Mouse (Mus musculus): Measurements from ENCODE around the gene S100a6. TPM values are rescaled to one million over a fixed set of nuclear protein-coding genes. Genes with fewer than 3 reads are reported as not detected.

Gene S100a6
- polyA plus RNA-seq (2016; fragmentation: Nextera tagmentation; extraction: Ambion mirVana): 23.8 and 28.5 TPM in 2 replicates

GRCm38 (mm10) chr3:90612728-90613291, at the start of gene S100a6:
Gene S100a6, plus strand, starts transcription at chr3:90612882.
- Histone ChIP-seq H3K4me3 (peak within 1 kb of the TSS; percentile 38), H3K9ac (replicated peaks) (no peak within 1 kb of the TSS), H3K36me3 (no peaks in the 10 kb centered on the region), H3K27me3 (peaks cover 20% of the 10 kb centered on the region), H3K9me3 (0 out of 2 replicates have a peak, but pooled peaks cover 3% of the 10 kb centered on the region), H3K4me1 (peaks cover 8% of the 10 kb centered on the region; the same call in 1 of the 2 replicates), H3K4me2 (replicated peaks) (peak within 1 kb of the TSS; percentile 70), H3K27ac (replicated peaks) (no peak within 1 kb of the TSS)
- ATAC-seq (ENCODE audit: low FRiP score, low read depth): peak; percentile 80
- under 1% methylated on average over 23 of the region's 23 CpGs for WGBS

GRCm38 (mm10) chr3:90574691-90575090, 38.0 kb upstream of the S100a6 start:
- 90% methylated on average over 5 of the region's 5 CpGs for WGBS
- no peak overlapping the region for H3K27ac ChIP-seq (replicated peaks)
- no peaks in the 10 kb centered on the region for H3K4me1 ChIP-seq
- no peak overlapping the region for H3K9ac ChIP-seq (replicated peaks)
- no peak overlapping the region for H3K4me2 ChIP-seq (replicated peaks)
- H3K36me3 ChIP-seq: no peaks in the 10 kb centered on the region
- ATAC-seq (ENCODE audit: low FRiP score, low read depth): no peak
- H3K4me3 ChIP-seq: no peak overlapping the region
- no peaks in the 10 kb centered on the region for H3K27me3 ChIP-seq
- no peaks in the 10 kb centered on the region for H3K9me3 ChIP-seq

- no peaks in the 10 kb centered on the region for H3K9me3 ChIP-seq
- WGBS: 84% methylated on average over 3 of the region's 3 CpGs
- no peak overlapping the region for H3K27ac ChIP-seq (replicated peaks)
- H3K4me3 ChIP-seq: no peak overlapping the region
- H3K27me3 ChIP-seq: no peaks in the 10 kb centered on the region
- H3K36me3 ChIP-seq: no peaks in the 10 kb centered on the region
- no peak overlapping the region for H3K4me2 ChIP-seq (replicated peaks)
- no peak for ATAC-seq (ENCODE audit: low FRiP score, low read depth)
- no peak overlapping the region for H3K9ac ChIP-seq (replicated peaks)
- H3K4me1 ChIP-seq: no peaks in the 10 kb centered on the region
These were observed 37.4 kb upstream of the S100a6 start for GRCm38 (mm10) chr3:90575320-90575719.

- H3K4me2 ChIP-seq (replicated peaks): no peak overlapping the region
- ATAC-seq (ENCODE audit: low FRiP score, low read depth): no peak
- H3K4me1 ChIP-seq: no peaks in the 10 kb centered on the region
- no peak overlapping the region for H3K4me3 ChIP-seq
- no peaks in the 10 kb centered on the region for H3K27me3 ChIP-seq
- 74% methylated on average over 10 of the region's 10 CpGs for WGBS
- no peak overlapping the region for H3K27ac ChIP-seq (replicated peaks)
- H3K36me3 ChIP-seq: no peaks in the 10 kb centered on the region
- no peaks in the 10 kb centered on the region for H3K9me3 ChIP-seq
- H3K9ac ChIP-seq (replicated peaks): no peak overlapping the region
These were observed 36.2 kb upstream of the S100a6 start for GRCm38 (mm10) chr3:90576351-90577001.

- ATAC-seq (ENCODE audit: low FRiP score, low read depth): no peak
- no peak overlapping the region for H3K4me2 ChIP-seq (replicated peaks)
- no peaks in the 10 kb centered on the region for H3K4me1 ChIP-seq
- no peaks in the 10 kb centered on the region for H3K36me3 ChIP-seq
- WGBS: 82% methylated on average over 7 of the region's 7 CpGs
- H3K27me3 ChIP-seq: no peaks in the 10 kb centered on the region
- no peak overlapping the region for H3K9ac ChIP-seq (replicated peaks)
- no peaks in the 10 kb centered on the region for H3K9me3 ChIP-seq
- no peak overlapping the region for H3K4me3 ChIP-seq
- H3K27ac ChIP-seq (replicated peaks): no peak overlapping the region
These were observed 33.2 kb upstream of the S100a6 start for GRCm38 (mm10) chr3:90579433-90579832.

GRCm38 (mm10) chr3:90581141-90581540, 31.5 kb upstream of the S100a6 start:
- H3K9me3 ChIP-seq: no peaks in the 10 kb centered on the region
- no peaks in the 10 kb centered on the region for H3K36me3 ChIP-seq
- no peak overlapping the region for H3K27ac ChIP-seq (replicated peaks)
- ATAC-seq (ENCODE audit: low FRiP score, low read depth): no peak
- no peak overlapping the region for H3K9ac ChIP-seq (replicated peaks)
- H3K4me3 ChIP-seq: no peak overlapping the region
- no peaks in the 10 kb centered on the region for H3K4me1 ChIP-seq
- WGBS: 93% methylated on average over 5 of the region's 5 CpGs
- no peak overlapping the region for H3K4me2 ChIP-seq (replicated peaks)
- H3K27me3 ChIP-seq: no peaks in the 10 kb centered on the region

- H3K9me3 ChIP-seq: no peaks in the 10 kb centered on the region
- WGBS: 94% methylated on average over 1 of the region's 1 CpGs
- no peak for ATAC-seq (ENCODE audit: low FRiP score, low read depth)
- no peaks in the 10 kb centered on the region for H3K4me1 ChIP-seq
- no peaks in the 10 kb centered on the region for H3K27me3 ChIP-seq
- H3K4me3 ChIP-seq: no peak overlapping the region
- H3K36me3 ChIP-seq: no peaks in the 10 kb centered on the region
- H3K9ac ChIP-seq (replicated peaks): no peak overlapping the region
- H3K27ac ChIP-seq (replicated peaks): no peak overlapping the region
- H3K4me2 ChIP-seq (replicated peaks): no peak overlapping the region
These were observed 30.5 kb upstream of the S100a6 start for GRCm38 (mm10) chr3:90582156-90582555.

GRCm38 (mm10) chr3:90582556-90582955, 30.1 kb upstream of the S100a6 start:
- Histone ChIP-seq H3K4me3 (no peak overlapping the region), H3K9ac (replicated peaks) (no peak overlapping the region), H3K4me2 (replicated peaks) (no peak overlapping the region), H3K9me3 (no peaks in the 10 kb centered on the region), H3K4me1 (no peaks in the 10 kb centered on the region), H3K36me3 (no peaks in the 10 kb centered on the region), H3K27ac (replicated peaks) (no peak overlapping the region), H3K27me3 (no peaks in the 10 kb centered on the region)
- ATAC-seq (ENCODE audit: low FRiP score, low read depth): no peak
- 86% methylated on average over 4 of the region's 4 CpGs for WGBS

- Histone ChIP-seq H3K4me2 (replicated peaks) (no peak overlapping the region), H3K9me3 (no peaks in the 10 kb centered on the region), H3K36me3 (no peaks in the 10 kb centered on the region), H3K27me3 (no peaks in the 10 kb centered on the region), H3K9ac (replicated peaks) (no peak overlapping the region), H3K27ac (replicated peaks) (no peak overlapping the region), H3K4me3 (no peak overlapping the region), H3K4me1 (no peaks in the 10 kb centered on the region)
- ATAC-seq (ENCODE audit: low FRiP score, low read depth): no peak
- 51% methylated on average over 3 of the region's 3 CpGs for WGBS
These were observed 28.8 kb upstream of the S100a6 start for GRCm38 (mm10) chr3:90583893-90584292.

- WGBS: 31% methylated on average over 5 of the region's 5 CpGs
- no peak; the same call in 1 of the 2 replicates for ATAC-seq (ENCODE audit: low FRiP score, low read depth)
- H3K27ac ChIP-seq (replicated peaks): no peak overlapping the region
- no peak overlapping the region for H3K9ac ChIP-seq (replicated peaks)
- H3K4me1 ChIP-seq: no peaks in the 10 kb centered on the region
- H3K4me2 ChIP-seq (replicated peaks): no peak overlapping the region
- H3K27me3 ChIP-seq: no peaks in the 10 kb centered on the region
- H3K36me3 ChIP-seq: no peaks in the 10 kb centered on the region
- no peak overlapping the region for H3K4me3 ChIP-seq
- H3K9me3 ChIP-seq: no peaks in the 10 kb centered on the region
These were observed 27.1 kb upstream of the S100a6 start for GRCm38 (mm10) chr3:90585595-90585994.

- WGBS: 86% methylated on average over 15 of the region's 15 CpGs
- Histone ChIP-seq H3K9ac (replicated peaks) (no peak overlapping the region), H3K4me3 (no peak overlapping the region), H3K4me2 (replicated peaks) (no peak overlapping the region), H3K9me3 (no peaks in the 10 kb centered on the region), H3K27ac (replicated peaks) (no peak overlapping the region), H3K36me3 (no peaks in the 10 kb centered on the region), H3K4me1 (no peaks in the 10 kb centered on the region), H3K27me3 (no peaks in the 10 kb centered on the region)
- ATAC-seq (ENCODE audit: low FRiP score, low read depth): no peak
These were observed 26.6 kb upstream of the S100a6 start for GRCm38 (mm10) chr3:90586016-90586643.

- Histone ChIP-seq H3K4me3 (no peak overlapping the region), H3K27ac (replicated peaks) (no peak overlapping the region), H3K4me2 (replicated peaks) (no peak overlapping the region), H3K9ac (replicated peaks) (no peak overlapping the region), H3K36me3 (no peaks in the 10 kb centered on the region), H3K27me3 (no peaks in the 10 kb centered on the region), H3K4me1 (no peaks in the 10 kb centered on the region), H3K9me3 (no peaks in the 10 kb centered on the region)
- ATAC-seq (ENCODE audit: low FRiP score, low read depth): no peak
- WGBS: 75% methylated on average over 10 of the region's 10 CpGs
These were observed 25.8 kb upstream of the S100a6 start for GRCm38 (mm10) chr3:90586906-90587305.

Measured in midbrain, embryonic 12.5 days (tissue).